Mouse (Mus musculus) C2C12 (cell line): ENCODE data around the gene Irf8. TPM values are rescaled to one million over a fixed set of nuclear protein-coding genes. Genes with fewer than 3 reads are reported as not detected.

Experiments
- H3K27me3 ChIP-seq: one replicate; pipeline ENCODE4 v1.6.1; 2011; ENCODE audit not compliant: control insufficient read depth, insufficient read depth, insufficient read length
- H3K36me3 ChIP-seq: one replicate; pipeline ENCODE4 v1.6.1; 2011; ENCODE audit not compliant: control insufficient read depth, insufficient read depth
- H3K4me3 ChIP-seq: one replicate; pipeline ENCODE4 v1.5.1; 2011; ENCODE audit warnings: mild to moderate bottlenecking, control low read depth; ENCODE audit not compliant: poor library complexity, insufficient read depth, severe bottlenecking
- H3K79me2 ChIP-seq: one replicate; pipeline ENCODE4 v1.6.1; 2011; ENCODE audit not compliant: control insufficient read depth, insufficient read depth
- H3K79me3 ChIP-seq: one replicate; pipeline ENCODE4 v1.6.1; 2011; ENCODE audit warnings: low read depth, control low read depth
- H3ac ChIP-seq: one replicate; pipeline ENCODE3; 2011; ENCODE audit warnings: low read depth; ENCODE audit not compliant: control insufficient read depth, insufficient read length
- CEBPB ChIP-seq: IDR thresholded peaks from one replicate; pipeline ENCODE4 v1.6.1; 2011; ENCODE audit warnings: low read depth, mild to moderate bottlenecking, control low read depth, moderate library complexity
- CTCF ChIP-seq: IDR thresholded peaks from one replicate; pipeline ENCODE4 v1.5.1; 2011; ENCODE audit not compliant: control insufficient read depth, insufficient read depth, insufficient read length
- FOSL1 ChIP-seq: IDR thresholded peaks from one replicate; pipeline ENCODE4 v1.8.0; 2011; ENCODE audit warnings: mild to moderate bottlenecking, low read length; ENCODE audit not compliant: poor library complexity, insufficient read depth, severe bottlenecking
- MAX ChIP-seq: IDR thresholded peaks from one replicate; pipeline ENCODE4 v1.6.1; 2011; ENCODE audit warnings: mild to moderate bottlenecking, control low read depth
- MYOD1 ChIP-seq: IDR thresholded peaks from one replicate; pipeline ENCODE4 v1.6.1; 2011; ENCODE audit warnings: low read depth; ENCODE audit not compliant: control insufficient read depth, insufficient read length
- MYOG ChIP-seq: IDR thresholded peaks from one replicate; pipeline ENCODE4 v1.6.1; 2011; ENCODE audit not compliant: control insufficient read depth, insufficient read length; ENCODE audit errors: extremely low read depth
- USF1 ChIP-seq: IDR thresholded peaks from one replicate; pipeline ENCODE4 v1.6.1; 2011; ENCODE audit warnings: low read depth, mild to moderate bottlenecking, control low read depth, moderate library complexity
- polyA plus RNA-seq: library from polyadenylated mRNA; unstranded; fragments of >200 nt; fragmentation: generic; extraction: Trizol; gene quantifications from one replicate; pipeline ENCODE4 v1.2.1, GENCODE M21; 2012; ENCODE audit warnings: missing spikeins

Gene Irf8
- polyA plus RNA-seq, 1 experiment: not detected

DNA sequence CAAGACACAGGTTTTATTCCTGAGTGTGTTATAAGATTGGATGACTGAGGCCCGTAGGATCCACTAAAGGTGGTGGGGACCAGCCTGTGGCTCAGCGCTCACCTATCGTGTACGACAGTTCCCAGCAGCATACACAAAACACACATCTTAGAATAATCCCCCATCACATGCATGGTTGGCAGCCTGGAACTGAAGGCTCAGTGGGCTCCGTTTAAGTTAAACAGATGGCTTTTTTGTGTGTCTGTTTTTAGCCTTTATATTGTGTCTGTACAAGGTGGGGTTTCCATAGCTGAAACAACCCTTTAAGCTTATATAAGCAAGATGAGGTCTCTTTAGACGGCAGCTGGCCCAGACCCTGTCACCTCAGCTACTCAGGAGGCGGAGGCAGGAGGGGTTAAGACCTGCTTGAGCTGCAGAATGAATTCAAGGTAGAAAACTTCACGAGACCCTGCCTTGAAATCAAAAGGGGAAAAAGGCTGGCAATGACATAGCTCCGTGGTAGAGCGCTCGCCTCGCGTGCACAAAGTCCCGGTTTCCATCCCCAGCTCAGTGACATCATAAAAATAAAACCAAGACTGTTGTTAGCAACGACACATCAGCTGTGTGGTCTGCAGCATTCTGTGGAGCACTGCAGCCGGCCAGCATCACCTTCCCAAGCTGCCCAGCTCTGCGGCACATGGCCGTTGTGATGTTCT lies 10.0 kb downstream of the Irf8 start:
- Histone ChIP-seq H3K79me3 (no peaks in the 10 kb centered on the region), H3K27me3 (peaks cover 89% of the 10 kb centered on the region)
- TF ChIP-seq FOSL1 (no peak), CEBPB (no peak)

DNA sequence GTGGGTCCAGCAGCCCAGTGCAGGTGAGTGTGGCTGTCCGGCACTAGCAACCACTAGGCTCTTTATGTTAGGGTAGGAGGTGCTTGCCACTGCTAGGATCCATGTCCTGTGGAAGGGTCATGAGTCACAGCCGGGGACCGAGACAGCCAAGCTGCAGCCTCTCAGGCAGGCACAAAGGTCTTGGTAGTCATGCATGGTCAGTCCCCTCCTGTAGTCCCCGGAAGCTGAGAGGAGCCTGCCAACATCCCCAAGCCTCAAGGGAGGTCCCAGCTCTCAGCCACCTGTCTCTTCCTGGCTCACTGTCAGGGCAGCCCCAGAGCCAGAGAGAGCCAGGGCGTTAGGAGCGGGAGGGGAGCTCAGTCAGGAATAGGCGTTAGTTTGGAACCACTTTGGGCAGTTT lies 11.1 kb downstream of the Irf8 start:
- peaks cover 87% of the 10 kb centered on the region for H3K27me3 ChIP-seq
- H3ac ChIP-seq: no peak overlapping the region
- TF ChIP-seq CTCF: no peak
- TF ChIP-seq MAX: no peak
- TF ChIP-seq USF1: no peak
- no peak for TF ChIP-seq FOSL1
- no peak for TF ChIP-seq CEBPB
- no peak for TF ChIP-seq MYOD1
- no peak for TF ChIP-seq MYOG
- H3K79me2 ChIP-seq: no peaks in the 10 kb centered on the region
- no peak overlapping the region for H3K4me3 ChIP-seq
- no peaks in the 10 kb centered on the region for H3K79me3 ChIP-seq
- H3K36me3 ChIP-seq: no peaks in the 10 kb centered on the region

More for the DNA sequence above, 10.0 kb downstream of the Irf8 start:
- Histone ChIP-seq H3K36me3 (no peaks in the 10 kb centered on the region), H3K4me3 (no peak overlapping the region), H3ac (no peak overlapping the region), H3K79me2 (no peaks in the 10 kb centered on the region)

DNA sequence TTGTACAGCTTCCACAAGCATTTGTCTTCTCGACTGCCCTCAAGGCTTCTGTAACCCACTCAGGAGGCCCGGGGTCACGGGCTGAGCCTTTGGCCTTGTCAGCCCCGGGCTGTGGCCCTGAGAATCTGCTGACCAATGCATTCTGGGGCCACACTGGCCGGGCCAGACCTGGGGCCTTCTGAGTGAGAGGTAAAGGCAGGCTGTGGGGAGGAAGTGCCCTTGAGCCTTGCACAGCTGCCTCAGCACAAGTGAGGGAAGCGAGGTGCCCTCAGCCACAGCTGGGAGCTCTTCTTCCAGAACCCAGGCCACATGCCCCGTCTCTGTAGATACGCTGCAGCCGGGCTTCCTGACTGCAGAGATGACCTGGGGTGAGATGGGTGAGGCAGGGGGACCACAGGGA lies 14.5 kb downstream of the Irf8 start:
- no peak for TF ChIP-seq FOSL1
- no peak for TF ChIP-seq CTCF
- no peak for TF ChIP-seq CEBPB
- TF ChIP-seq MYOD1: no peak
- no peak for TF ChIP-seq MAX
- no peak for TF ChIP-seq USF1
- no peak for TF ChIP-seq MYOG
- Histone ChIP-seq H3ac (no peak overlapping the region), H3K36me3 (no peaks in the 10 kb centered on the region), H3K4me3 (no peak overlapping the region), H3K79me2 (no peaks in the 10 kb centered on the region), H3K27me3 (peaks cover 83% of the 10 kb centered on the region), H3K79me3 (no peaks in the 10 kb centered on the region)

DNA sequence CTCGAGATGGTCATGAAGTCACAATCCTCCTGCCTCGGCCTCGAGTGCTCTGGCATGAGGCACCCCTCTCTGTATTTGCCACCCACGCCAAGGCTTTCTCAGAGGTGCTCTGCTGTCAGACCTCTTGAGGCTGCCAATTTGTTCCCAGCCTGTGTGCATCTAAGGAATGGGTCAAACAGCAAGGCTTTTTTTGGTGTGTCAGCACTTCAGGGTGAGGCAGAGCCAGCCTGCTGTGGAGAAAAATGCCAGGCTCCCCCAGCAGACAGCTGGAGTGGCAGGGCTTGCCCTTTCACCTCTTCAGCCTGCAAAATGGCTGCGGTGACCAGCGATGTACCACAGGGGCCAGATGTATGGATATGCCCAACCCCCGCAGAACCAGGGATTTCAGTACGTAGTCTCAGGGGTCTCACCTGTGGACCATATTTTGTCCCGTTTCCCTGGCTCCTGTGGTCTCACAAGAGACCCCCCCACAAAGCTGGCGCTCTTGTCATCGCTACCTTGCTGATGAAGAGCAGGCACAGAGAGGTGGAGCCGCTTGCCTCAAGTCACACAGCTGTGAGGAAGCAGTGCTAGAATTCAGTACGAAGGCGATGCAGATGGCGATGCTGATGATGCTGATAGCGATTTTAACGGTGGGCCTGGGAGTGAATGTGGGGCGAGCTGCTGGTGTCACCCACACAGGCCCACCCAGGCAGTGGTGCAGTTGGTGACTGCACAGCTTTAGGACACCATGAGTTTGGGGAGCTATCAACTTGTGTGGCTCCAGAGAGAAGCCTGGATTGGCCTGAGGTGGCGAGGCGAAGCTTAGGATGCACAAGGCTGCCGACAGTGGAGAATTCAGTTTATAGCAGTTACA lies 15.3 kb downstream of the Irf8 start:
- H3K36me3 ChIP-seq: no peaks in the 10 kb centered on the region

DNA sequence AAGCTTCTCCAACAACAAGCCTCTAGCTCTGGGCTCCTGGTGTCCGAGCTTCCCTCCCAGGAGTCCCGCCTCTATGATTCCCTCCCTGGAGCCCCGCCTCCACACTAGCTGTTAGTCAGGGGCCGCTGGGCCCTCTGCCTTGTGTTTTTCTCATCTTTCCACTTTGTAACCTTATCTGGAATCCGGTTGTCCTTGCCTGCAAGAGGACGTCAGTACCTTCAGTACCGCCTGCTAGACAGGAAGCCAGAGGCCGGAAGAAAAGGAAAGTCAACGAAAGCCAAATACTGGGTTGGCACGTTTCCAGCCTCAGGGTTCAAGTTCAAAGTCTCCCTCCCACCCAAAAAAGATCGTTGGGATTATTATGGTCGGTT lies 15.9 kb downstream of the Irf8 start:
- no peaks in the 10 kb centered on the region for H3K79me3 ChIP-seq
- H3K4me3 ChIP-seq: no peak overlapping the region
- no peaks in the 10 kb centered on the region for H3K79me2 ChIP-seq
- TF ChIP-seq MYOG (no peak), USF1 (no peak), MYOD1 (no peak), CTCF (no peak), MAX (no peak), CEBPB (no peak), FOSL1 (no peak)
- no peaks in the 10 kb centered on the region for H3K36me3 ChIP-seq
- peaks cover 77% of the 10 kb centered on the region for H3K27me3 ChIP-seq
- no peak overlapping the region for H3ac ChIP-seq

More for the DNA sequence above, 15.3 kb downstream of the Irf8 start:
- Histone ChIP-seq H3ac (no peak overlapping the region), H3K79me3 (no peaks in the 10 kb centered on the region), H3K4me3 (no peak overlapping the region), H3K79me2 (no peaks in the 10 kb centered on the region), H3K27me3 (peaks cover 82% of the 10 kb centered on the region)
- TF ChIP-seq USF1: no peak
- TF ChIP-seq CEBPB: no peak
- TF ChIP-seq MYOG: no peak
- TF ChIP-seq MYOD1: no peak
- TF ChIP-seq CTCF: no peak
- no peak for TF ChIP-seq FOSL1
- no peak for TF ChIP-seq MAX
